Mouse (Mus musculus): Measurements from ENCODE around the gene Tead2.

Gene Tead2

DNA sequence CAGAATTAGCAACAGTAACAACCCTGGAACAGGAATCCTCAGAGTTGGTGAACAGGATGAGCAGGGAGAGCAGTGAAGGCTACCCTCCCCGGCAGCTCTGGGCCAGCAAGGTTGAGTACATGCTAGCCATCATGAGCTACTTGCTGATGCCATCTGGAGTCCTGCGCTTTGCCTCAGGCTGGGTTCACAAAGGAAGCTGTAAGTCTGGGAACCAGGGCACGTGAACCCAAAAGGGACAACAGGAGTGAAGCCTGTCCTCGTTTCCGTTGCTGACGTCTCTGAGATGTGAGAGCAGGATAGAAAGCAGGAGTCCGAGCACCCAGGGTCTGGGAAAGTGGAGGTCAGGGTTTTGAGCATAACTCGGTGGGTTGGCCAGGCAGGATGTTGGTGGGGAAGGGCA lies 43.7 kb downstream of the Tead2 start:
- no peak for DNase-seq (ENCODE audit: low read depth)

DNA sequence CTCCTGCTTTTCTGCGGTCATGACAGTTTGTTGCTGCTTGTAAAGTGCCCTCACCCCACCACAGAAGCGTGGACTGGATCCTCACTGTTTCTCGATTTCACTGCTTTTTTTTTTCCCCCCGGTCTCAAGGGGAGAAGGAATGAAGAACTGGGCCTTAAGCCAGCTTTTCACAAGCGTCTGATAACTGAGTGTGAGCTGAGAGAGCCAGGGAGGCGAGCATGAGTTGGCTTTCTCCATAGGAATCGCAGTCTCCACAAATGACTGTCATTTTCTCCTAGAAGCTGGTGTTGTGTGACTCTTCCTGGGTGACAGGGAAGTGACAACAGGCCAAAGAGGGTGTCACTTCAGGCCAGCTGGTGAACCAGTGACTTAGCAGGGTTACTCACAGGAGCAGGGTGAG lies 46.7 kb downstream of the Tead2 start:
- no peak for DNase-seq (ENCODE audit: low read depth)

DNA sequence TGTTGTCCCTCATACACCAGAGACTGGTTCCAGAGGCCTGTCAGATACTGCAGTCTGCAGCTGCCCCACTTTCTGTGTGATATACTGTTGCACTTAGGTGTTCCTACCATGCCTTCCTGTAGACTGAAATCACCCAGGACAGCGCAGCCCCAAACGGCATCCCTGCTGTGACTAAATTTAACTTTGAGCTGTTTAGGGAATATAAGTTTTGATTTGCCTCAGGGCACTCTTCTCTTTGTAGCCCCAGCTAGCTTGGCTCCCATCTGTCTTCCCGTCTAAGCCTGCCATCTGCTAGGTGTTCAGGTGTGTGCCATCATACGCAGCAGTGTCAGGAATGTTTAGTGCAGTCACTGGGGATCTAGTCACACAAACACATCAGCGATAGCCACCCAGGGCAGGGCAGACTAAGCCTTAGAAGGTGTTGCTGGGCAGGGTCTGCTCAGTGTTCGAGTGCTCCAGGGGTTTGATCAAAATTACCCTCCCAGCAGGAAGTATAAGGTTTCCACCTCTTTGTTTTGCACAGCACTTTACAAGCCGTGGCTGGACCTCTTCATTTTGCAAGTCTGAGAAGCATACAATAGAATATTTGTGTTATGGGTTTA lies 47.6 kb downstream of the Tead2 start:
- no peak for DNase-seq (ENCODE audit: low read depth)

DNA sequence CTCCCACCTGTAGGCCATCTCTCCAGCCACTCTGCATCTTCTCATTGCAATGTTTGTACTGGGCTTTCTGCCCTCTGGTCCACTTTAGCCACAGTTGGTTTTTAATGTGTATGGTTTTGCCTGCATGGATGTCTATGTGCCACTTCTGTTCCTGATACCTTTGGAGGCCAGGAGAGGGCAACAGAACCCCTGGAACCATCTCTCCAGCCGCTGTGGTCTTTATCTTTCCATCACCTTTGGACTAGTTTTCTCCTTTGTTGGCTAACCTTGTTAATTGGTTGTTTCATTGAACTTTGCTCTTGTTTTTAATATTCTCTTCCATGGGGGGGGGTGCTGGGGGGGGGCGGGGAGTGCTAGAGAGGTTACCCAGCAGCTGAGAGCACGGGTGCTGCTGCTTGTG lies 48.8 kb downstream of the Tead2 start:
- no peak for DNase-seq (ENCODE audit: low read depth)

DNA sequence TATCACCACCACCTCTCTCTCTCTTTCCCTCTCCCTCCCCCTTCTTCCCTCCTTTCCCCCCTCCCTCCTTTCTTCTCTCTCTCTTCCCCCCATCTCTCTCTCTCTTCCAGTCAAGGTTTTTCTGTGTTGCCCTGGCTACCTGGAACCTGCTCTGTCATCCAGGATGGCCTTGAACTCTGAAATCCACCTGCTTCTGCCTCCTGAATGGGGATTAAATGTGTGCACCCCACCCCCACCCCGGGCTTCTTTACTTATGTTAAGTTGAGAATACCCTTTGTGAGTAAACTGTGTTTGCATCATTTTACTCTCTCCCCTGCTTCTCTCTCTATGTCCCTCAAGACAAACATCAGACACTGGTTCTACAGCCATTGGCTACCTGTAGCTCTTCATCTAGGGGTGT lies 50.0 kb downstream of the Tead2 start:
- DNase-seq (ENCODE audit: low read depth) = no peak

DNA sequence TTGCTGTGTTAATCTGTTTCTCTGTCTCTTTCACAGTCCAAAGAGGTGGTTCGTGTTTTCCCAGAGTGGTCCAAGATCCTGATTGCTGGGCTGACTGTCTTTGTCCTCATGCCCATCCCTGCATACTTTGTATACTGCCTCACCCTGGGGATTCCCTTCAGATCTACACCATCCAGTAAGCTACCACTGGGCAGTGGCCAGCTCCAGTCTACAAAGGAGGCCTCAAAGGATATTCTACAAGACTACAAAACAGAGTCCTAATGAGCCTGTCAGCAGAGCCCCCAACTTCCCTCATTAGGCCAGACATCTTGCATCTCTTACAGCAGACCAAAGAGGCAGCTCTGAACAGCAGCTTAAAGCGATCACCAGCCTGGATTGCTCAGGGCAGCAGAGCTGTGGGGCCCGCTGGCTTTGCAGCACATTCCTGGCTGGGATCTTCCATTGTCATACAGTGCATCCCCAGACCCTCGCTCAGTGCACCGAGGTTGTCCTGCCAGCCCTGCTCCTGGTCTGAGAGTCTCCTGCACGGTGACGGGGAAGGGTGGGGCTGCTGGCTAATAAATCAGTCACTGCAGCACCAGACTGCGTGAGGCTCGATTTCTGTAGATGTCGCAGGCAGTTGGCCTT lies 57.3 kb downstream of the Tead2 start:
- DNase-seq (ENCODE audit: low read depth) = no peak

DNA sequence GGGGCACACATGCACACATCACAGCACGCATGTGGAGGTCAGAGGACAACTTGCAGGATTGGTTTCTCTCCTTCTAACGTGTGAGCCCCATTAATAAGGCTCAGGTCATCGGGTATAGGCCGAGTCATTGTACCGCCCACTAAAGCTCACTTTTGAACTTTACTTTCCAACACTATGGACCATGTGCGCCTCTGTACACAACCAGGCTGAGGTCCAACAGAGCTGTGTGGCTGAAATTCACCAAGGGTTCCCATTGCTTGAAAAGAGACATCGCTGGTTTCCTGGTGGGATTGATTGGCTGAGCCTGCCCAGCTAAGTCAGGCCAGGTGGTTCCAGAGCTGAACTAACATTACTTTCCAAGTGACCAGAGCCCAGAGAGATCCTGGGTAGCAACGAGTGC lies 58.1 kb downstream of the Tead2 start:
- DNase-seq (ENCODE audit: low read depth) = no peak

DNA sequence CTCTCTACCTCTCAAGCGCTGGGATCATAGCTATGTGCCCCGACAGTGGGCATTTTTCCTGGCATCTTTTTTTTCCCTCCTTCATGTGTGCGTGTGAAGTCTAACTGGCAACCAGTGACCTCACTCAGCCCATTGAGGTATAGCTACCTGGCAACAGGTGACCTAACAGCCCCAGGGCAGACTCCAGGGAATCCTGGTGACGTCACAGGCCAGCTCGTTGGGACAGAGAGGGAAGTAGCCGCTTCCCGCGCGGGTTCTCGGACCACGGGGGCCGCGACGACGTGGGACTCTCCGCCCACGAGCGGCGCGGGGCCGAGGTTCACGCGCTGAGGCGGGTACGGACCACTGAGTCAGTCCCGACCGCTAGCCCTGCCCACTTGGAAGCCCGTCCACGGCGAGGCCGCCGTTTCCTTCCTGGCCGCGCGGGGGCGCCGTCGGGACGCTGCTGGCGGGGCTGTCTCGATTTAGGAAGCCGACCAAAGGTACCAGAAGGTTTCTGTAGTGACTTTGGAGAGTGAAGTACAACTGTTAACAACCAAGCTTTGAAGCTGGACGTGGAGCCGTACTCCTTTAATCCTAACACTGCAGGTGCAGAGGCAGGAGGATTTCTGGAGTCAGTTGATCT lies 61.7 kb downstream of the Tead2 start, which contains the start of gene Slc6a21:
Gene Slc6a21, plus strand, starts transcription at position 378 of the 625 bp plus-strand sequence.
- DNase-seq (ENCODE audit: low read depth) = peak; percentile 85

All from naive thymus-derived CD4-positive, alpha-beta T cell, adult 2 months (primary cell).